Mouse (Mus musculus): ENCODE measurements around the gene Stat3.

Gene Stat3

GRCm38 (mm10) chr11:100888348-100888820, 51.0 kb downstream of the Stat3 start:
- no peak for DNase-seq

- DNase-seq: no peak
Measured at GRCm38 (mm10) chr11:100887764-100888163, 51.6 kb downstream of the Stat3 start.

- DNase-seq: no peak
Measured at GRCm38 (mm10) chr11:100887236-100887635, 52.1 kb downstream of the Stat3 start.

DNA sequence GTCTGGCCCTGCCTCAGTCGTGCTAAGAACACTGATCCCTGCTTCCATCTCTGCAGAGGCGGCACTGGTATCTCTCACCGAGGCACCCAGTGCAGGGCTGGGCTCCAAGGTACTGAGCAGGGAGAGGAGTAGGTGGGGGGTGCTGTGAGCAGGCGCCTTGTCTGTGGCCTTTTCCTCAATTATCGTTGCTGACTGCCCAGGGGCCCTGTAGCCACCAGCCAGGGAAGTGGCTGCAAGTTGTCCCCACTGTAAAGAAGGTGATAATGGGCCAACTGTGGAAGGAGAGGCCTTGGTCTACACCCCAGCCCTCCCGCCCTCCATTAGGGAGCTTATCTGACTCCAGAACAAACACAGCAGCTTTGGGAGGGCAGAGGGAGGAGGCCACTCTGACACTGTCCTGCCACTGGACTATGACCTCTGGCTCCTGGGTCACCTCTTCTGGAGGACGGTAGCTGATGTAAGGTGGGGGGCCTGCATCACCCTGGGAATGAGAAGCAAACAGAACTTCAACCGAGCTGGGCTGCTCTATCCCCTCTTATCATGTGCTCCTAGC, 53.1 kb downstream of the Stat3 start:
- DNase-seq: no peak

DNA sequence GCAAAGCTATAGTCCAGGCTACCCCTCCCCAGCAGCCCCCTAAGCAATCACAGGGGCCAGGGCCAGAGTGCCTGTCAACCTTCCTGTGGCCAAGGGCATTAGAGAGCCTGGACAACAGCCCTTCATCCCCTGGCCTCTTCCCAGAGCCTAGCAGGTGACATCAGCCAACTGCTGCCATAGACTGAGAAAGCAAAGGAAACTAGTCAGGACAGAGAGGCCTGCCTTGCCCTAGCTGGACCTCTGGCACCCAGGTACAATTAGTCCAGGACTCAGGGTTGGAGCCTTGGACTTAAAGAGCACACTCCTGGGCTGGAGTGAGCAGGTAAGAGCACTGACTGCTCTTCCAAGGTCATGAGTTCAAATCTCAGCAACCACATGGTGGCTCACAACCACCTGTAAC, 53.9 kb downstream of the Stat3 start:
- no peak for DNase-seq

- no peak for DNase-seq
Measured at GRCm38 (mm10) chr11:100883640-100884039, 55.7 kb downstream of the Stat3 start.

DNA sequence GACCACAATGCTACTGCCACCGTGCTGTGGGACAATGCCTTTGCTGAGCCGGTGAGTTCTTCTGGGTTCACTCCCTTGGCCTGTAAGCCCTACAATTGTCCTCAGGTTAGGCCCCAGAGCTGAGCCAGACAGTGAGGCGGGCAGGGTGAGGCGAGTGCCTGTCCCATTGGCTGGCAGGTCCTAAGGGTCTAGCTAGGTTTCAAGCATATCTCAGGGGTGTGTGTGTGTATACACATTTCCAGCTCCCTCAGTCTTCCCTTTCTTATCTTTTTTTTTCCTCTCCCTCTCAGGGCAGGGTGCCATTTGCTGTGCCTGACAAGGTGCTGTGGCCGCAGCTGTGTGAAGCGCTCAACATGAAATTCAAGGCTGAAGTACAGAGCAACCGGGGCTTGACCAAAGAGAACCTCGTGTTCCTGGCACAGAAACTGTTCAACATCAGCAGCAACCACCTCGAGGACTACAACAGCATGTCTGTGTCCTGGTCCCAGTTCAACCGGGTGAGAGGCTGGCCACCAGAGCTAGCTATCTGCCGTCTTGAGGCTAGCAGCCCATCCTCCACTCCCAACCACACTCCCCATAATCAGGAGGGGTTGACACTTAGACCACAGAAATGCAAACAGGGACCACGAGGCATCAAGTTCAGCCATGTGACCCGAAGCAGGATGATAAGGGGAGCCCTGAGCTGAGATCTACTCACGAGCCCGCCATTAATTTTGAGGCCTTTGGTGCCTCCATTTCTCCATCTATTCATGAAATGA, 59.8 kb downstream of the Stat3 start:
- DNase-seq: no peak

DNA sequence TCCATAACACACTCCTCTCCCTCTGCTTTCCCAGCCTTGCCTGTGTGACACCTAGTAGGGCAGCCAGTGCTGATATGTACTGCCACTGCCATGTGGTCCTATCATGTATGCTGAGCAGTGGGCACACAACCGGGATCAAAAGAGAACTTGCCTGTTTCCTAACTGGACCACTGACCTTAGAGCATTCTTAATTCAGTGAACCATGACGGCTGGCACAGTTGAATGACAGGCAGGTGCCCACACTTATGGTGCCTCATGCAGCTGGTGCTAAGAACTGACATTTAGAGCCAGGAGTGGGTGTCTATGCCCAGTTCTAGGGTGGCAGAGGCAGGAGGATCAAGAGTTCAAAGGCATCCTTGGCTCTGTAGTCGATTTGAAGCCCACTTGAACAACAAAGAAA, 63.6 kb downstream of the Stat3 start:
- DNase-seq: no peak

GRCm38 (mm10) chr11:100870968-100871350, 68.4 kb downstream of the Stat3 start:
- DNase-seq: no peak

GRCm38 (mm10) chr11:100870256-100870967, 68.9 kb downstream of the Stat3 start:
- DNase-seq: no peak

- DNase-seq: no peak
Measured at GRCm38 (mm10) chr11:100865618-100866017, 73.7 kb downstream of the Stat3 start.

DNA sequence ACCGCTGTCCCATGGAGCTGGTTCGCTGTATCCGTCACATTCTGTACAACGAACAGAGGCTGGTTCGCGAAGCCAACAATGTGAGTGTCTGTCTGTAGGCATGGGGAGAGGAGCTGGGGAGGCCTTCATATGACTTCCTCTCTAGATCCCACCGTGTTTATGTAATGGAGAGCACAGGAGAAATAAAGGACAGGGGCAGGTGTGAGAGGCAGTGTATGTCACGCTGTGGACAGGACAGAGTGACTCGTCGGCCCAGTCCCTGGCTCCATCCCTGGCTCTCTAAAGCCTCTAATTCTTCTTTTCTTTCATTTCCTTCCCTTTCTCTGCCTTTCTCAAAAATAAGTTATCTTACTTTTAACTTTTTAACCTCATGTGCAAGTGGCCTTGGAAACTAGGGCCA, 76.2 kb downstream of the Stat3 start:
- DNase-seq: no peak

GRCm38 (mm10) chr11:100861836-100862235, 77.5 kb downstream of the Stat3 start:
- no peak for DNase-seq

DNA sequence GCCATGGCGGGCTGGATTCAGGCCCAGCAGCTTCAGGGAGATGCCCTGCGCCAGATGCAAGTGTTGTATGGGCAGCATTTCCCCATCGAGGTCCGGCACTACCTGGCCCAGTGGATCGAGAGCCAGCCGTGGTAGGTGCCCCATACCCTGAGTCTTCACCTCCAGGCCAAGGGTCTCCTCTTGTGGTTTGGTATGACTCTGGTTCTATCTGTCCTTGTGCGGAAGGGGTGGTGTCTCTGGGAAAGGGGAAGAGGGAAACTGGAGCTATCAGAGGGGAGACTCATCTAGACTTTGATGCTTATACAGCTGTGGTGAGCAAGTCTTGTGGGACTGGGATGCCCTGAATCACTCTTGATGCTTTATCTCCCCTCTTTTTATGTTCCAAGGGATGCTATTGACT, 78.0 kb downstream of the Stat3 start:
- DNase-seq: no peak

GRCm38 (mm10) chr11:100860198-100861048, 78.9 kb downstream of the Stat3 start:
- DNase-seq: no peak

DNA sequence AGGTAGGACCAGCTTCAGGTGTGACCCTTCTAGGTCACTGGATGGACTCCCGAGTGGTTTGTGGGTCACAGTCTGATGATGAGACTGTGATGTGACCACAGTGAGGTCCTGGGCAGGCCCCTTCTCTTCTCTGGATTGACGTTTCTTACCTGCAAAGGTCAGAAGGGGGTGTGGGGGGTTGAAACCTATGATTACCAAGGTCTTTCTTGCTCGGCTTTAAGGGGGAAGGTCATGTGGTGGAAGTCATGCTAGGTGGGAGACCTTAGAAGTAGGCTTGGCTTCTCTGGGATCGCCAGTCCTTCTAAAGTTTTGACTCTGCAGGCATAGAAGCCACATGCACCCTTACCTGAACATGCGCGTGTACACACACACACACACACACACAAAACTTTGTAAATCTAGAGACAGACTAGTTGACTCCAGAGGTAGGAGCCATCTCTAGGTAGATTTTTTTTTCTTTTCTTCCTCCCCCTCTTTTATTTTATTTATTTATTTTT, 79.7 kb downstream of the Stat3 start:
- no peak for DNase-seq

GRCm38 (mm10) chr11:100858935-100859578, 80.3 kb downstream of the Stat3 start, which contains the start of gene Stat5a:
TSS of gene Stat5a (plus strand) at chr11:100859351.
- no peak for DNase-seq

GRCm38 (mm10) chr11:100857960-100858359, 81.4 kb downstream of the Stat3 start:
- DNase-seq: no peak

GRCm38 (mm10) chr11:100855178-100855577, 84.2 kb downstream of the Stat3 start:
- DNase-seq: no peak

- no peak for DNase-seq
Measured at GRCm38 (mm10) chr11:100854268-100854667, 85.1 kb downstream of the Stat3 start.

GRCm38 (mm10) chr11:100853018-100853417, 86.3 kb downstream of the Stat3 start:
- DNase-seq: no peak

- no peak for DNase-seq
Measured at GRCm38 (mm10) chr11:100852088-100852487, 87.3 kb downstream of the Stat3 start.
